Mouse (Mus musculus) hindbrain, postnatal 0 days (tissue): ENCODE data around the gene Rara. TPM values are rescaled to one million over a fixed set of nuclear protein-coding genes. Genes with fewer than 3 reads are reported as not detected.

Experiments used
- ATAC-seq: fragments of 200-750 bp; cut with Nextera tagmentation; 2 replicates; pipeline ENCODE4 v1.8.0; 2017; ENCODE audit warnings: mild to moderate bottlenecking, moderate TSS enrichment, moderate library complexity
- DNase-seq: peaks from one replicate; pipeline ENCODE4 v3.0.0-alpha.2; 2015; ENCODE audit warnings: low spot score
- H3K27ac ChIP-seq: fragments of 300-500 bp; sonication (generic); 2 replicates; pipeline ENCODE4 v1.5.1; 2014; ENCODE audit warnings: mild to moderate bottlenecking
- H3K27me3 ChIP-seq: fragments of 300-500 bp; sonication (generic); 2 replicates; pipeline ENCODE4 v1.6.1; 2014; ENCODE audit warnings: low read length, mixed read lengths; ENCODE audit not compliant: insufficient read depth
- H3K36me3 ChIP-seq: fragments of 300-500 bp; sonication (generic); 2 replicates; pipeline ENCODE4 v1.6.1; 2014; ENCODE audit warnings: low read length, mixed read lengths; ENCODE audit not compliant: insufficient read depth
- H3K4me1 ChIP-seq: fragments of 300-500 bp; sonication (generic); 2 replicates; pipeline ENCODE4 v1.6.1; 2014; ENCODE audit warnings: antibody characterized with exemption, low read length, mixed read lengths; ENCODE audit not compliant: insufficient read depth
- H3K4me2 ChIP-seq: fragments of 300-500 bp; sonication (generic); 2 replicates; pipeline ENCODE4 v1.6.1; 2014; ENCODE audit warnings: low read depth, mild to moderate bottlenecking, low read length, moderate library complexity, mixed read lengths
- H3K4me3 ChIP-seq: fragments of 300-500 bp; sonication (generic); 2 replicates; pipeline ENCODE4 v1.5.1; 2014; ENCODE audit warnings: low read length
- H3K9ac ChIP-seq: fragments of 300-500 bp; sonication (generic); replicated peaks from 2 replicates; pipeline ENCODE4 v1.6.1; 2014; ENCODE audit warnings: mild to moderate bottlenecking, low read length, moderate library complexity, mixed read lengths
- H3K9me3 ChIP-seq: fragments of 300-500 bp; sonication (generic); 2 replicates; pipeline ENCODE4 v1.6.1; 2016; ENCODE audit warnings: low read length, mixed read lengths
- CTCF ChIP-seq: IDR thresholded peaks from 2 replicates; pipeline ENCODE4 v1.5.1; 2016; ENCODE audit warnings: antibody characterized with exemption, control low read depth, low read depth
- WGBS: fragments of 180-500 bp; shearing (Covaris S2); extraction: QIAGEN DNeasy Blood & Tissue Kit; methylation state at CpG from one replicate; pipeline ENCODE4 v1.1.7; 2014; 5-methylcytosine and 5-hydroxymethylcytosine counted together
- polyA plus RNA-seq: library from polyadenylated mRNA; unstranded; fragments of >200 nt; fragmentation: Nextera tagmentation; extraction: Ambion mirVana; gene quantifications from 2 replicates; pipeline ENCODE4 v1.2.1, GENCODE M21; 2015
- total RNA-seq: library from RNA; depleted of rRNA; stranded (reverse); fragments of >200 nt; gene quantifications from 2 replicates; pipeline ENCODE4 v1.2.3, GENCODE M21; 2014

The Rara gene
- total and polyA plus RNA-seq, 2 experiments from 2014 or later, result 9.5 to 19.2 TPM

DNA sequence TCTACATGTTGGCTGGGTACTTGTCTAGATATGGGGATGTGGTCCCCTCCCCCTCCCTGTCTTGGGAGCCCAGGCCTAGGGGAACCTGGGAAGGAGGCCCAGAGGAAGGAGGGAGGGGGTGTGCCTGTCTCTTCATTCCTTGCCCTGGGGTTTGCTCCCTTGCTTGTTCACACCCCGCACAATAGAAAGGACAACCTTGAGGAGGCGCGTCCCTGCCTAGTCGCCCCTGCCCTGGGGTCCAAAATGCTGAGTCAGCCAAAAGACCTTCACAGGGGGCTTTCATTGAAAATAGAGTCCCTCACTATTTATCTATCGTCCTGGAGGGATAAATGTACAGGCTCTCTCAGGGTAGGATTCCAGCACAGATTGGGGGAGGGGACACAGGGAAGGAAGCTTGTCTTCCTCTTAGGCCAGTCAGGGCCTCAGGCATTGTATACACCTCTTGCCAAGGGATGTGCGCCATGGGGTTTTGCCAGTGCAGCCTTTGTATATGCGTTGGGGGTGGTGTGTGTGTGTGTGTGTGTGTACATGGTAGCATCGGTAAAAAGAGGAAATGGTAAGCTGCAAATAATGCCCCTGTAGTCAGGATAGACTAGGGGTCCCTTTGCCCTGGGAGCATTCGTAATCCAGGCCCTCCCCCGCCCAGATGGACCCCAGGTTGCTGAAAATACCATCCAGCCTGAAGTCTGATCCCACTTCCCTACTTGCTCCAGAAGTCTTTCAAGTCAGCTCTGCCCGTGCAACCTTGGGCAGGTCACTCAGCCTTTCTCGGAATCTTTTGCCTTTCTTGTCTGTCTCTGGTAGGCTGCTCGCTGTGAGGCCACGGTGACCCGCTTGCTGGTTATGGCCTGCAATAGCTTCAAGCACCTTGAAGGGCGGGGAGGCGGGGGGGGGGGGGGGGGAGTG is 27.4 kb downstream of the Rara start:
- DNase-seq, result no peak
- 18% methylated on average over 17 of the region's 17 CpGs for WGBS

DNA sequence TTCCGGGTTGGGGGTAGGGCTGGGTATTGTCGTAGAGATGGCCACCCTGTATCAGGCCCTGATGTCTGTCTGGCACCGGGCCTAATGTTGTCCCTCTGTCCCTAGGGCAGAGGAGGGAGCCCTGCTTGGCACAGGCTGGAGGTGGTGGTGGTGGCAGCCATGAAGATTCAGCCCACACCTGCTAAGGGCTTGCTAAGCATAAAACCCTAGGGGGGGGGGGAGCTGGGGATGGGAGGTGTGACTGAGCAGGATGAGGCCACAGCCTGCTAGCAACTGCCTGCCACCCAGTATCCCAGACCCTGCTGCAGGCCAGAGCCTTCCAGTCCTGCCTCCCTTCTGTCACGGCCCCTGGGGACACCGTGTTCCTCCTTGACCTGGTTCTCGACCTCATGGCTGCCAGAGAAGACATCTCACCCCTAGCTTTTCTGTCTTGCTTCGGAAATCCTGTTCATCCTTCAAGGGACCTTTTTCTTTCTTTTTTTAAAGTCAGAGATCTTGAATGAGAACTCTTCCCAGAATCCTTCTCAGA is 28.2 kb downstream of the Rara start:
- H3K9ac ChIP-seq, result no peak overlapping the region
- H3K4me3 ChIP-seq, result no peak overlapping the region
- DNase-seq (no peak), ATAC-seq (no peak)
- no peak for TF ChIP-seq CTCF
- no peak overlapping the region for H3K4me2 ChIP-seq
- H3K9me3 ChIP-seq, result no peaks in the 10 kb centered on the region
- WGBS, result 38% methylated on average over 6 of the region's 7 CpGs
- H3K4me1 ChIP-seq, result peaks cover 33% of the 10 kb centered on the region
- H3K36me3 ChIP-seq, result no peaks in the 10 kb centered on the region
- H3K27ac ChIP-seq, result no peak overlapping the region
- H3K27me3 ChIP-seq, result no peaks in the 10 kb centered on the region

More for the DNA sequence above, 27.4 kb downstream of the Rara start:
- ATAC-seq, result no peak
- Histone ChIP-seq H3K27ac (peak overlapping the region; percentile 21; the same call in 1 of the 2 replicates), H3K9ac (no peak overlapping the region), H3K27me3 (no peaks in the 10 kb centered on the region), H3K4me2 (0 out of 2 replicates have a peak overlapping the region, but pooled peaks have one; percentile 2), H3K4me1 (peaks cover 26% of the 10 kb centered on the region), H3K9me3 (no peaks in the 10 kb centered on the region), H3K36me3 (no peaks in the 10 kb centered on the region), H3K4me3 (no peak overlapping the region)
- no peak for TF ChIP-seq CTCF

DNA sequence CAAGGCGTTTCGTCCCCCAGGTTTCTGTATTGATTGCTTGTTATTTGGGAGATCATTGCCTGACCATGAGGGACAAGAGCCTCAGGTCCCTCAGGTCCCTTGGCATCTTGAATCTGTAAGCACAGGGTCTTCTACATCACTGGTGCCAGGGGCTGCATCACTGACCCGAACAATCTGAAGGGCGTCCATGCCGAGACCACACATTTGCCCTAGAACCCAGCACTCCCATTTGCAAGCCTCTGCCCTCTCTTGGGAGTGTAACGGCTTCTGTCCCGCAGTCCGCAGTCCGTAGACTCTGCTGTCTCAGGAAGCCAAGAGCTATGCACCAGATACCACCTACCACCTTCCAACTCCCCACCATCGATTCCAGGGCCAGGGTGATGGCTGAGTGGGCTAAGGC is 28.7 kb downstream of the Rara start:
- Histone ChIP-seq H3K4me1 (peaks cover 30% of the 10 kb centered on the region), H3K4me2 (no peak overlapping the region), H3K36me3 (no peaks in the 10 kb centered on the region), H3K27me3 (no peaks in the 10 kb centered on the region), H3K27ac (no peak overlapping the region), H3K4me3 (no peak overlapping the region), H3K9me3 (no peaks in the 10 kb centered on the region), H3K9ac (no peak overlapping the region)
- WGBS, result 79% methylated on average over 10 of the region's 10 CpGs
- no peak for ATAC-seq
- TF ChIP-seq CTCF, result no peak
- no peak for DNase-seq

DNA sequence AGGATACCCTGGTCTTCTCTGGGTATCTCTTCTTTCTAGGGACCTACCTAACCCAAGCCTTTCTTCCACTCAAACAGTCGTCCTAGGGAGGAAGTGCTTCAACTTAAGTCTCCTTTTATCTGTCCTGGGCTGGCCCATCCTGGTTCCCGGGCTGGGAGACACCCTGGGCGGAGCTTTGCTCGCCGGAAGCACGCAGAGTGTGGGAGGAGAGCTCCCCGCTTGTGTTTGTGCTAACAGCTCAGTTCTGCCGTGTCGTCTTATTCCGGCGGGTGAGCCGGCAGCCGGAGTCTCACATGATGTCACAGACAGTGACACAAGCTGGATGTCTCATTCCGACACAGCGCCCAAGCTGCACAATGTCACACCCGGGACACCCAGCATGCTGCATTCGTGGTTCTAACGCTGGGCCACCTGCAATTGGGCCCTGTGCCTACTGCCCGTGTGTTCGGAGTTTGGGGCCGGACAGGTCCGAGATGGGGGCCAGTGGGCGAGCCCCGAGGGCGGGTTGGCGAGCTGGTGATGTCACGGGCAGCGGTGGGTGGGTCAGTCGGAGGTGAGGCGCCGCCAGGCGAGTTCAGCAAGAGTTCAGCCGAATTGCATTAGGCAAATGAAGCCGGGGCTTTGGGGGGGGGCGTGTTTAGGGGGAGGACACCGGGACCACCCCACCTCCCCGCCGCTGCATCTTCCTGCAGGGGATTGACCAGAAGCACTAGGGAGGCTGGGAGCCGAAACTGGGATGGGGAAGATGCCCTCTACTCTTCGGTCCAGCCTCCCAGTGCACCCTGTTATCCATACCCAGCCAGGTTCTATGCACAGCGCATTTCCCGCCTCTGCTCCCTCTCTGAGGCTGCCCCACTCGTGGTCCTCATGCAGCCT is 32.1 kb downstream of the Rara start:
- H3K9me3 ChIP-seq, result no peaks in the 10 kb centered on the region
- H3K27ac ChIP-seq, result peak overlapping the region; percentile 67
- no peak for TF ChIP-seq CTCF
- H3K36me3 ChIP-seq, result no peaks in the 10 kb centered on the region
- peak overlapping the region; percentile 98 for H3K4me2 ChIP-seq
- WGBS, result 1% methylated on average over 42 of the region's 43 CpGs
- H3K27me3 ChIP-seq, result no peaks in the 10 kb centered on the region
- H3K4me1 ChIP-seq, result peaks cover 32% of the 10 kb centered on the region
- DNase-seq (peak; percentile 76), ATAC-seq (peak; percentile 21; the same call in 1 of the 2 replicates)
- H3K9ac ChIP-seq, result peak overlapping the region; percentile 63
- peak overlapping the region; percentile 57 for H3K4me3 ChIP-seq

DNA sequence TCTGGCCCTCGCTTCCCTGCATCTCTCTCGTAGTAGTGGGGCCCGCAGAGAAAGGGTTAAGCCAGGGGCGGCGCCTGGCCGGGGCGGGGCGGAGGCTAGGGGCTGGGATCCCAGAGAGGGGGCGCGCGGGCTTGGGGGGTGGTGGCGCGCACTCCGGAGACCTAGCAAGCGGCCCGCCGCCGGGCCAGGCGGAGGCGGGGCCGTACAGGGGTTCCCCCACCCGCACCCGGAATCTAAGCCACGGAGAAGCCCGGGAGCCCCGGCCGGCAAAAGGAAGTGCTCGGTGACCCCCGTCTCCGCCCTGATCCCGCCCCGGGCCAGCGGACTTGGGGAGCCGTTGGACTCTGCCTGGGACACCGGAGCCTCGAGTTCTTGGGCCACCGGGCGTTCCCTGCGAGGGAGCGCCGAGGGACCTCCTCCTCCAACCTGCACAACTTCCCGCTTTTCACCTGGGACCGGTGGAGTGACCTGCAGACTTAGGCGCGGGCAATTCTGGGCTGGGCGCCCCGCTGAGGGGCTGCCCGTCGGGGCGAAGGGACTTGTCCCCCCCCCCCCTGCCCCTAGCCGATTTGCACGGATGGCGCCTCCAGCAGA is 32.8 kb downstream of the Rara start:
- peak overlapping the region; percentile 63 for H3K9ac ChIP-seq
- no peaks in the 10 kb centered on the region for H3K9me3 ChIP-seq
- ATAC-seq (peak; percentile 13; the same call in 1 of the 2 replicates), DNase-seq (peak; percentile 59)
- under 1% methylated on average over 49 of the region's 53 CpGs for WGBS
- H3K27ac ChIP-seq, result peak overlapping the region; percentile 67
- peaks cover 34% of the 10 kb centered on the region for H3K4me1 ChIP-seq
- H3K27me3 ChIP-seq, result no peaks in the 10 kb centered on the region
- H3K36me3 ChIP-seq, result no peaks in the 10 kb centered on the region
- peak overlapping the region; percentile 57 for H3K4me3 ChIP-seq
- H3K4me2 ChIP-seq, result peak overlapping the region; percentile 98
- no peak for TF ChIP-seq CTCF

DNA sequence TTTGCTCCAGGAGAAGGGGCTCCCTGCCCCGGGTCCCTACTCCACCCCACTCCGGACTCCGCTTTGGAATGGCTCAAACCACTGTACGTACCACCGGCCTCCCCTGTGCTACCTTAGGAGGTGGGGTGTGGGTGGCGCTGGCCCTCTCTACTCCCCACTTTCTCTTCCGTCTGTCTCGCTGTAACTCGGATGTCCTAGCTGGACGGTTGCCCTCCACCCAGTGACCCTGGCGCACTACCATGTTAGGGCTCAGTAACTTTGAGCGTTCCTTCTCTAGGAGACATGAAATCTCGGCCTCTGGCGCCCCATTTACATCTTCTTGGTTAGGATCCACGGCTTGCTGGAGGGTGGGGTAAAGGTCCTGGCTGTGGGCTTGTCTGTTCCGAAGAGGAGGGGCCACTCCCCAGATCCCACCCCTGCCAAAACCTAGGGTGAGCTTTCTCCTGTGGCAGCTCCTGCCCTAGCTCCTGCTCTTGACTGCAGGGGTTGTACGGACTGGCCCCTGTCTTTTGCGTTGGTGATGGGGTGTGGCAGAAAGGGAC is 33.5 kb downstream of the Rara start:
- ATAC-seq (no peak), DNase-seq (peak; percentile 3)
- Histone ChIP-seq H3K4me2 (peak overlapping the region; percentile 98), H3K9ac (peak overlapping the region; percentile 63), H3K27me3 (no peaks in the 10 kb centered on the region), H3K4me3 (peak overlapping the region; percentile 57), H3K4me1 (peaks cover 42% of the 10 kb centered on the region), H3K27ac (no peak overlapping the region), H3K36me3 (no peaks in the 10 kb centered on the region), H3K9me3 (no peaks in the 10 kb centered on the region)
- WGBS, result 12% methylated on average over 18 of the region's 18 CpGs
- TF ChIP-seq CTCF, result no peak
